Mouse (Mus musculus) embryo, embryonic 9.5 days (tissue): ENCODE results near the gene Ube2i.

Experiments used
- DNase-seq: peaks from one replicate; pipeline ENCODE4 v3.0.0-alpha.2; 2017; ENCODE audit errors: extremely low spot score

Ube2i gene

GRCm38 (mm10) chr17:25274571-25275346 is at the start of gene Ube2i:
Ube2i (minus strand) TSS chr17:25274622.
- no peak for DNase-seq

GRCm38 (mm10) chr17:25322930-25323329 is 48.5 kb upstream of the Ube2i start:
- DNase-seq = no peak

GRCm38 (mm10) chr17:25320819-25321218 is 46.4 kb upstream of the Ube2i start:
- no peak for DNase-seq

GRCm38 (mm10) chr17:25318354-25318753 is 43.9 kb upstream of the Ube2i start, which contains the start of gene Prss29:
Prss29 (plus strand) TSS chr17:25318654.
- DNase-seq = no peak

- DNase-seq = no peak
These were observed 33.9 kb upstream of the Ube2i start, which contains the start of gene Prss28 for GRCm38 (mm10) chr17:25308346-25308745. Prss28 (plus strand) TSS chr17:25308646.

GRCm38 (mm10) chr17:25298094-25298493 is 23.7 kb upstream of the Ube2i start, which contains the start of gene Prss34:
Prss34 (plus strand) TSS chr17:25298394.
- no peak for DNase-seq

GRCm38 (mm10) chr17:25294111-25294510 is 19.7 kb upstream of the Ube2i start:
- DNase-seq = no peak

GRCm38 (mm10) chr17:25293495-25293894 is 19.1 kb upstream of the Ube2i start:
- DNase-seq = no peak

GRCm38 (mm10) chr17:25290411-25290810 is 16.0 kb upstream of the Ube2i start:
- no peak for DNase-seq

GRCm38 (mm10) chr17:25288842-25289241 is 14.4 kb upstream of the Ube2i start:
- DNase-seq = peak; percentile 42

- DNase-seq = peak; percentile 63
These were observed 10.6 kb upstream of the Ube2i start for GRCm38 (mm10) chr17:25285033-25285432.

- no peak for DNase-seq
These were observed 7.7 kb upstream of the Ube2i start for GRCm38 (mm10) chr17:25282133-25282532.

GRCm38 (mm10) chr17:25275833-25276232 is 1.4 kb upstream of the Ube2i start:
- DNase-seq = no peak

- peak; percentile 99 for DNase-seq
These were observed 518 bp downstream of the Ube2i start for GRCm38 (mm10) chr17:25273706-25274501.

- DNase-seq = no peak
These were observed 1.3 kb downstream of the Ube2i start for GRCm38 (mm10) chr17:25272951-25273705.

GRCm38 (mm10) chr17:25272326-25272725 is 2.1 kb downstream of the Ube2i start:
- no peak for DNase-seq

GRCm38 (mm10) chr17:25270795-25271335 is 3.6 kb downstream of the Ube2i start:
- no peak for DNase-seq

- no peak for DNase-seq
These were observed 10.0 kb downstream of the Ube2i start for GRCm38 (mm10) chr17:25264453-25264852.

- no peak for DNase-seq
These were observed 16.6 kb downstream of the Ube2i start for GRCm38 (mm10) chr17:25257804-25258261.

- DNase-seq = peak; percentile 62
These were observed 18.2 kb downstream of the Ube2i start, which contains the start of gene Baiap3 for GRCm38 (mm10) chr17:25256140-25256754. Baiap3 (minus strand) TSS chr17:25256364.

GRCm38 (mm10) chr17:25255110-25255509 is 19.3 kb downstream of the Ube2i start:
- DNase-seq = no peak
